ENCODE assay signal across 8 mouse cellular contexts in the genomic region with DNA sequence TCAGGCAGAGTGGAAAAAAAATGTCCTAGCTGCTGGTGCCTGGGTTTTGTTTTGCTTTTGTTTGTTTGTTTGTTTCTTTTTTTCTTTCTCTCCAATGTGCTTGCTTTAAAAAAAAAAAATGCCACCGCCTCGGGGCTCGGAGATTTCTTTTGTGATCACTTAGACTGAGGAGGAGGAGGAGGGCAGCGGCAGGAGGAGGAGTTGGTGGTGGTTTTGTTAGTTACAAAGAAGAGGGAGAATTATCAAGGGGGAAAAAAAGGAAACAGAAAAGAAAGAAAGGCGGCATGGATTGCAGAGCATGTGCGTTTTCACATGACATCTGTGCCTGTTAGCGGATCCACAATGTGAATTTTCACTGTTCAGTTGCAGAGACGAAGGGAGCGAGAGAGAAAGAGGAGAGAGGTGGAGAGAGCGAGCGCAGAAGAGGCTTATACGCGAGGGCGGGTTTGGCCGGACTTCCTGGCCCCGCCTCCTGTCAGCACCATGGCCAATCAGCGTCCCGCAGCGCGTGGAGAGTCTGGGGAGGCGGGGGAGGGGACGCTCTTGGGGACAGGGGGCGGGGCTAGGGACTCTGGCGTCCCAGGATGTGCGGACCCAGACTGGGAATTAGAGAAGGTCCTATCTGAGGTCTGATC. TPM values are rescaled to one million over a fixed set of nuclear protein-coding genes. Genes with fewer than 3 reads are reported as not detected.
A peak's percentile ranks its signal among the peaks of the same experiment; 100 is the strongest.
DNase-seq lines count a peak whose midpoint lies in the region; ATAC-seq and TF ChIP-seq lines count a peak whose summit lies in the region.

TSS of gene Rorb (minus strand) at position 404 of the 635 bp plus-strand sequence.

- WGBS in hindbrain, postnatal 0 days, result under 1% methylated on average over 23 of the region's 25 CpGs

- no peaks in the 10 kb centered on the region for H3K27me3 ChIP-seq in hindbrain, postnatal 0 days (ENCODE audit: insufficient read depth, low read length)

- H3K4me2 ChIP-seq in hindbrain, postnatal 0 days (ENCODE audit: low read depth, low read length), result peak within 1 kb of the TSS; percentile 96

- no peaks in the 10 kb centered on the region for H3K9me3 ChIP-seq in hindbrain, postnatal 0 days (ENCODE audit: low read length)

- TF ChIP-seq CTCF in hindbrain, postnatal 0 days (IDR thresholded peaks at IDR 0.05; ENCODE audit: low read depth), result no peak

- H3K36me3 ChIP-seq in hindbrain, postnatal 0 days (ENCODE audit: insufficient read depth, low read length), result no peaks in the 10 kb centered on the region

- peak within 1 kb of the TSS; percentile 69 for H3K27ac ChIP-seq in hindbrain, postnatal 0 days

- peak; percentile 69 to 80 for DNase-seq in adrenal gland, adult 18-20 months (ENCODE audit: low spot score in 2 of 2)
- DNase-seq in gastrocnemius, adult 8-10 months (ENCODE audit: low spot score in 2 of 2), result peak; percentile 26 to 60
- DNase-seq in hindbrain, postnatal 0 days (ENCODE audit: low spot score), result peak; percentile 93
- peak; percentile 78 for DNase-seq in left cerebral cortex, adult 11 months (ENCODE audit: low spot score)
- DNase-seq in lung, postnatal 25 days (ENCODE audit: low spot score), result peak; percentile 66
- peak; percentile 83 to 89 for DNase-seq in right cerebral cortex, adult 2 months (ENCODE audit: low spot score in 2 of 2)
- no peak for DNase-seq in B cell, adult 2 months

- H3K9ac ChIP-seq in hindbrain, postnatal 0 days (replicated peaks; ENCODE audit: low read length), result peak within 1 kb of the TSS; percentile 63

- ATAC-seq in common myeloid progenitor, adult 5-6 weeks (replicated peaks; ENCODE audit: low read depth, poor library complexity, severe bottlenecking), result peak; percentile 96
- peak; percentile 96 for ATAC-seq in hindbrain, postnatal 0 days

- peaks cover 10% of the 10 kb centered on the region; the same call in 1 of the 2 replicates for H3K4me1 ChIP-seq in hindbrain, postnatal 0 days (ENCODE audit: insufficient read depth, low read length)

- H3K4me3 ChIP-seq in hindbrain, postnatal 0 days (ENCODE audit: low read length), result peak within 1 kb of the TSS; percentile 65

RNA-seq across cellular contexts. Expression of gene Rorb, which starts in this region (rescaled TPM):
- total RNA-seq in adrenal gland, adult 18-20 months (2021), result under 1 TPM; 0.33 to 0.74 TPM
- not detected in 2 replicates for total RNA-seq in common myeloid progenitor, adult 5-6 weeks (2017)
- total RNA-seq in gastrocnemius, adult 8-10 months (2022), result under 1 TPM; 0.11 to 0.15 (median 0.13) TPM
- 9.4 and 10.6 TPM in 2 replicates for total RNA-seq in hindbrain, postnatal 0 days (2014; rRNA removed)
- polyA plus RNA-seq in hindbrain, postnatal 0 days (2015; fragmentation: Nextera tagmentation; extraction: Ambion mirVana), result 9.0 and 9.6 TPM in 2 replicates

Comparison
In these comparisons a context has a peak if more than half of its experiments do, and no peak if none do; other contexts are left out.
1. Peak in DNase-seq in adrenal gland, adult 18-20 months; RNA of the gene not detected or under 1 TPM.
2. Peak in ATAC-seq in common myeloid progenitor, adult 5-6 weeks; RNA of the gene not detected or under 1 TPM.
3. Peak in DNase-seq in gastrocnemius, adult 8-10 months; RNA of the gene not detected or under 1 TPM.
4. DNase-seq: peak in hindbrain, postnatal 0 days (single experiment), left cerebral cortex, adult 11 months (single experiment), lung, postnatal 25 days (single experiment) and right cerebral cortex, adult 2 months (2 of 2); none in B cell, adult 2 months (0 of 2).